Mouse (Mus musculus): ENCODE data around the gene Olfr1085. TPM values are rescaled to one million over a fixed set of nuclear protein-coding genes. Genes with fewer than 3 reads are reported as not detected.

The Olfr1085 gene
- not detected in 2 replicates for polyA plus RNA-seq (2012; rRNA removed; ENCODE audit: low replicate concordance)

DNA sequence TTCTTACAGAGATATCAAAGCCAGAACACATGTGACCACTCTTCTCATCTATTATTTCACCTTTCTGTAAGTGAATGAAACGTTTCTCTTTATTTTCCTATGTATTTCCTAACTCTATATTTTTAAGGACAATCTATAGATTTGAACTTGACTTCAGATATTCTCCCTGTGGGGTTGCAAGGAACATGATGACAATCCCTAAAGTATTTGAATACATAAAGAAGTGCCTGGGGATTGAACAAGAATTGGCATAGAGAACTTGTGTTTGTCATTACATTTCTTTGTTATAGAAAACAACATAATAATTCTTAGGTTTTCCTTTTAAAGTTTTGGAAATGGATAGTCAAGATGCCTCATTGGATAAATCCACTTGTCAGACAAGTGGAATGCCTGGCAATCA, at the start of gene Olfr1085:
Gene Olfr1085 (minus strand): TSS at position 101 of the 400 bp plus-strand sequence.

DNA sequence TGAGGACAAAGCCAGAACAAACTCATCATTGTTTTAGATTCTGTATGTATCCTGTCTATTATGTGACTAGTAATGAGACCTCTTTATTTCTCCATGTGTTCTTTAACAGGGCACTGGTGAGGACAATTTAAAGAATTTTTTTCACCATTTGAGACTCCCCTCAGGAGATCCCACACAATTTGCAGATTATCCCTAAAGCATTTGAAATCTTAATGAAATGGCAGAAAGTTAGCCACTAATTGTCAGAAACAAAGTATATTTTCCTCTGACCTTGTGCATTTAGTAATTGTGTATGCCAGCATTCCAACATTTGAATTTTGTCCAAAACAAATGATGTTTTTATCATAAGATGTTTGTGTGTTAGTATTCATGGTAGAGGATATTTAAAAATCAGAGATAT, 36.5 kb upstream of the Olfr1085 start, which contains the start of gene Olfr1087:
Gene Olfr1087 (minus strand): TSS at position 101 of the 400 bp plus-strand sequence.

DNA sequence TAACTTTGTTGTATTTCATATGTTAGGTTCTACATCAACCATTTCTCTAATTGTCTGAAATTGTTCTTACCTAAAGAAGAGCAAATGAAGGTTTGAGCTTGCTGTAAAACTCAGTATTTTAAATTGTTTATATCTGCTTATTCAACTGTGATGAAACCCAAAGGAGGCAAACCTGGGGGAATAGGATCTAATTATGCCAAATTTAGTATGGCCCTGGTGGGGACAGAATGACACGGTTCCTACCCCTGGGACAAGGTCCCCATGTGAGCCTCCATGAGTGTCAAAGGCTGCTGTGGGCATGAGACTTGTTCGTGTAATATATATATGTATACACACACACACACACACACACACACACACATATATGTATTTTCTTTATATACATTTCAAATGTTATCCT, 18.2 kb upstream of the Olfr1085 start, which contains the start of gene Olfr1086:
Gene Olfr1086 (minus strand): TSS at position 101 of the 400 bp plus-strand sequence.

DNA sequence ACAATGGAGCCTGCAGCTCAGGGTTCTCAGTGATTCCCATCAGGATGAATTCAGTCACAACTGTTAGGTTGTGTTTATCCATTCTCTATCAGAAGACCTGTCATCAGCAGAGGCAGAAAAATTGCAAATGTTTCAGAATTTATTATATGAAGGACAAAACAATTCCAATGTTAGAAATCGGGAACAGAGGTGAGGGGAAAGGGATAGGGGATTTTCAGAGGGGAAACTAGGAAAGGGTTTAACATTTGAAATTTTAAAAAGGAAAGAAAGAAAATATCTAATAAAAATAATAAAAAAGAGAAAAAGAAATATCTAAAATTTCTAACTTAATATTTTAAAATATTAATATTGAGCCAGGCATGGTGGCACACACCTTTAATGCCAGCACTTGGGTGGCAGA, 22.2 kb downstream of the Olfr1085 start, which contains the start of gene Olfr1084:
Gene Olfr1084 (minus strand): TSS at position 101 of the 400 bp plus-strand sequence.

Other genes with a start within 250 kb of the Olfr1085 start
- gene Olfr1061, start 248.0 kb downstream of the Olfr1085 start, polyA plus RNA-seq (2012; rRNA removed; ENCODE audit: low replicate concordance) = not detected in 2 replicates
- not detected in 2 replicates for gene Olfr1062, start 235.3 kb downstream of the Olfr1085 start, polyA plus RNA-seq (2012; rRNA removed; ENCODE audit: low replicate concordance)
- gene Olfr1065, start 211.4 kb downstream of the Olfr1085 start, polyA plus RNA-seq (2012; rRNA removed; ENCODE audit: low replicate concordance) = not detected in 2 replicates
- gene Olfr1066, start 205.8 kb downstream of the Olfr1085 start, polyA plus RNA-seq (2012; rRNA removed; ENCODE audit: low replicate concordance) = not detected in 2 replicates
- not detected in 2 replicates for gene Olfr228, start 174.6 kb downstream of the Olfr1085 start, polyA plus RNA-seq (2012; rRNA removed; ENCODE audit: low replicate concordance)
- gene Olfr1076, start 153.6 kb downstream of the Olfr1085 start, polyA plus RNA-seq (2012; rRNA removed; ENCODE audit: low replicate concordance) = not detected in 2 replicates
- not detected in 2 replicates for gene Olfr1079, start 119.5 kb downstream of the Olfr1085 start, polyA plus RNA-seq (2012; rRNA removed; ENCODE audit: low replicate concordance)
- not detected in 2 replicates for gene Olfr1080, start 103.8 kb downstream of the Olfr1085 start, polyA plus RNA-seq (2012; rRNA removed; ENCODE audit: low replicate concordance)
- not detected in 2 replicates for gene Olfr1082, start 63.1 kb downstream of the Olfr1085 start, polyA plus RNA-seq (2012; rRNA removed; ENCODE audit: low replicate concordance)
- gene Olfr1084, start 22.3 kb downstream of the Olfr1085 start, polyA plus RNA-seq (2012; rRNA removed; ENCODE audit: low replicate concordance) = not detected in 2 replicates
- gene Olfr1086, start 18.1 kb upstream of the Olfr1085 start, polyA plus RNA-seq (2012; rRNA removed; ENCODE audit: low replicate concordance) = not detected in 2 replicates
- not detected in 2 replicates for gene Olfr1087, start 36.4 kb upstream of the Olfr1085 start, polyA plus RNA-seq (2012; rRNA removed; ENCODE audit: low replicate concordance)
- not detected in 2 replicates for gene Olfr1089, start 71.7 kb upstream of the Olfr1085 start, polyA plus RNA-seq (2012; rRNA removed; ENCODE audit: low replicate concordance)
- not detected in 2 replicates for gene Olfr1090, start 97.0 kb upstream of the Olfr1085 start, polyA plus RNA-seq (2012; rRNA removed; ENCODE audit: low replicate concordance)
- gene Olfr1093, start 120.5 kb upstream of the Olfr1085 start, polyA plus RNA-seq (2012; rRNA removed; ENCODE audit: low replicate concordance) = not detected in 2 replicates
- gene Olfr141, start 148.0 kb upstream of the Olfr1085 start, polyA plus RNA-seq (2012; rRNA removed; ENCODE audit: low replicate concordance) = not detected in 2 replicates
- not detected in 2 replicates for gene Olfr1094, start 162.6 kb upstream of the Olfr1085 start, polyA plus RNA-seq (2012; rRNA removed; ENCODE audit: low replicate concordance)
- gene Olfr1095, start 189.7 kb upstream of the Olfr1085 start, polyA plus RNA-seq (2012; rRNA removed; ENCODE audit: low replicate concordance) = not detected in 2 replicates
- not detected in 2 replicates for gene Gm13723, start 212.8 kb upstream of the Olfr1085 start, polyA plus RNA-seq (2012; rRNA removed; ENCODE audit: low replicate concordance)
- not detected in 2 replicates for gene Olfr1097, start 230.2 kb upstream of the Olfr1085 start, polyA plus RNA-seq (2012; rRNA removed; ENCODE audit: low replicate concordance)

Measured in subcutaneous adipose tissue, adult 2 months (tissue).